13 mouse cellular contexts compared by ENCODE assay signal in genomic region chr10:53124365-53124764, GRCm38 (mm10).
DNase-seq lines count a peak whose midpoint lies in the region; ATAC-seq and TF ChIP-seq lines count a peak whose summit lies in the region.
"Had no signal": no experiment of that assay in that cellular context is flagged by ENCODE, and none has a peak within 500 bp of the region (broad histone marks: within the 10 kb centered on the region; RNA-seq: fewer than 3 reads in every experiment).

No protein-coding gene starts in this region.

- peak overlapping the region; percentile 31; the same call in 1 of the 2 replicates for H3K27ac ChIP-seq in gastrocnemius, adult 2 months
- no peak overlapping the region for H3K27ac ChIP-seq in midbrain, embryonic 11.5 days (ENCODE audit: low read depth, low read length)
- H3K27ac ChIP-seq: lung, embryonic 15.5 days had no signal

- no peak overlapping the region for H3K9ac ChIP-seq in midbrain, embryonic 11.5 days (ENCODE audit: low read length)
- H3K9ac ChIP-seq: lung, embryonic 15.5 days had no signal

- H3K9me3 ChIP-seq in midbrain, embryonic 11.5 days (ENCODE audit: control insufficient read depth, low read length): no peaks in the 10 kb centered on the region
- H3K9me3 ChIP-seq: lung, embryonic 15.5 days had no signal

- WGBS in midbrain, embryonic 11.5 days: 83% methylated on average over 6 of the region's 6 CpGs

- intact Hi-C loops in gastrocnemius, adult 2 months (cut with DNase I): no loop called here

- no peaks in the 10 kb centered on the region for H3K4me1 ChIP-seq in midbrain, embryonic 11.5 days (ENCODE audit: control insufficient read depth, insufficient read depth, low read length)
- H3K4me1 ChIP-seq: lung, embryonic 15.5 days had no signal

- no peak for TF ChIP-seq CTCF in gastrocnemius, adult 2 months (IDR thresholded peaks at IDR 0.05)

- H3K27me3 ChIP-seq in midbrain, embryonic 11.5 days (ENCODE audit: control insufficient read depth, insufficient read depth, low read length): no peaks in the 10 kb centered on the region
- H3K27me3 ChIP-seq: lung, embryonic 15.5 days had no signal

- no peak for ATAC-seq in midbrain, embryonic 11.5 days (ENCODE audit: low FRiP score)
- ATAC-seq: intestine, embryonic 16.5 days had no signal

- no peaks in the 10 kb centered on the region for H3K36me3 ChIP-seq in midbrain, embryonic 11.5 days (ENCODE audit: control insufficient read depth, insufficient read depth, low read length)
- H3K36me3 ChIP-seq: lung, embryonic 15.5 days had no signal

- DNase-seq in gastrocnemius, adult 2 months: no peak
- DNase-seq in gastrocnemius, adult 18-20 months (ENCODE audit: low spot score): no peak
- DNase-seq in right cerebral cortex, postnatal 25 days: peak; percentile 23
- no peak for DNase-seq in right cerebral cortex, postnatal 36 days (ENCODE audit: low spot score in 2 of 2)
- DNase-seq in layer of hippocampus, adult 18-20 months (ENCODE audit: low spot score in 2 of 2): peak; percentile 33 to 66
- DNase-seq in heart, postnatal 4 days: no peak
- no peak for DNase-seq in retina, embryonic 14.5 days (ENCODE audit: low spot score)
- DNase-seq in midbrain, embryonic 11.5 days (ENCODE audit: low spot score, missing footprints): no peak
- DNase-seq: kidney, postnatal 25 days had no signal

- H3K4me3 ChIP-seq in gastrocnemius, adult 2 months: no peak overlapping the region
- H3K4me3 ChIP-seq in midbrain, embryonic 11.5 days (ENCODE audit: low read depth, low read length): no peak overlapping the region
- H3K4me3 ChIP-seq: lung, embryonic 15.5 days; myocyte had no signal

- no peak overlapping the region for H3K4me2 ChIP-seq in midbrain, embryonic 11.5 days
- H3K4me2 ChIP-seq: liver, embryonic 11.5 days; lung, embryonic 15.5 days had no signal

Comparison
In these comparisons a context has a peak if more than half of its experiments do, and no peak if none do; other contexts are left out.
1. DNase-seq: peak in right cerebral cortex, postnatal 25 days (single experiment) and layer of hippocampus, adult 18-20 months (2 of 2); none in gastrocnemius, adult 2 months (single experiment), gastrocnemius, adult 18-20 months (single experiment), right cerebral cortex, postnatal 36 days (0 of 2), heart, postnatal 4 days (single experiment), retina, embryonic 14.5 days (single experiment) and midbrain, embryonic 11.5 days (single experiment).